Mouse (Mus musculus) embryonic facial prominence, embryonic 15.5 days (tissue): ENCODE data around the gene Cfap58. TPM values are rescaled to one million over a fixed set of nuclear protein-coding genes. Genes with fewer than 3 reads are reported as not detected.
A peak's percentile ranks its signal among the peaks of the same experiment; 100 is the strongest.

Experiments used
- ATAC-seq: fragments of 200-750 bp; cut with Nextera tagmentation; 2 replicates; pipeline ENCODE4 v1.8.0; 2017; ENCODE audit warnings: low read depth, moderate TSS enrichment; ENCODE audit not compliant: insufficient number of reproducible peaks, low FRiP score, low TSS enrichment
- H3K27ac ChIP-seq: fragments of 300-500 bp; sonication (generic); replicated peaks from 2 replicates; pipeline ENCODE4 v1.5.1; 2015; ENCODE audit warnings: mild to moderate bottlenecking, inconsistent platforms
- H3K27me3 ChIP-seq: fragments of 300-500 bp; sonication (generic); 2 replicates; pipeline ENCODE4 v1.6.1; 2015; ENCODE audit warnings: inconsistent platforms
- H3K36me3 ChIP-seq: fragments of 300-500 bp; sonication (generic); 2 replicates; pipeline ENCODE4 v1.6.1; 2015; ENCODE audit warnings: mild to moderate bottlenecking, inconsistent platforms
- H3K4me1 ChIP-seq: fragments of 300-500 bp; sonication (generic); 2 replicates; pipeline ENCODE4 v1.6.1; 2015; ENCODE audit warnings: inconsistent platforms
- H3K4me2 ChIP-seq: fragments of 300-500 bp; sonication (generic); replicated peaks from 2 replicates; pipeline ENCODE4 v1.6.1; 2015; ENCODE audit warnings: mild to moderate bottlenecking, inconsistent platforms
- H3K4me3 ChIP-seq: fragments of 300-500 bp; sonication (generic); replicated peaks from 2 replicates; pipeline ENCODE4 v1.5.1; 2015; ENCODE audit warnings: mild to moderate bottlenecking, inconsistent platforms
- H3K9ac ChIP-seq: fragments of 300-500 bp; sonication (generic); 2 replicates; pipeline ENCODE4 v1.6.1; 2015; ENCODE audit warnings: inconsistent platforms
- H3K9me3 ChIP-seq: fragments of 300-500 bp; sonication (generic); replicated peaks from 2 replicates; pipeline ENCODE4 v1.6.1; 2016; ENCODE audit warnings: inconsistent platforms
- WGBS: fragments of 180-500 bp; shearing (Covaris S2); methylation state at CpG from one replicate; pipeline ENCODE4 v1.1.7; 2015; 5-methylcytosine and 5-hydroxymethylcytosine counted together
- polyA plus RNA-seq: library from polyadenylated mRNA; unstranded; fragments of >200 nt; fragmentation: Nextera tagmentation; extraction: Ambion mirVana; gene quantifications from 2 replicates; pipeline ENCODE4 v1.2.1, GENCODE M21; 2015

Gene Cfap58
- polyA plus RNA-seq, 1 experiment from 2014 or later, result 1.2 TPM

DNA sequence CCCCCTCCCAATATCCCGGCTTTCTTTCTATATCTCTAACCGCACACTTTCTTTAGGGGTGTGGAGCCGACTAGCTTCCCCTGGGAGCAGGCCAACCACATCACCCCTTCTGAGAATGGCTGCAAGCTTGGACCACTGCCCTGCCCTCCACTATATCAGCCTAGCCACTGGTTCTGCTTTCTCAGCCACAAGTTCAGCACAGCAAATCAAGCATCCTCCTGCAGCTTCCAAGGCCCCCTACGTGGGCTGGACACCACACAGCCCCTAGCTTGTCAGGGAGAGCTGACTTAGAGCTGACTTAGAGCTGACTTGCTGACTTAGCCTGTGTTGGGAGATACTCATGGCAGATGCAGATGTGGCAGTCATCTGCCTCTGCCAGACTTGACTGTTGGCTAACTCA lies 32.4 kb upstream of the Cfap58 start:
- H3K27ac ChIP-seq, result no peak overlapping the region
- no peak overlapping the region for H3K9ac ChIP-seq
- no peak overlapping the region for H3K4me2 ChIP-seq
- no peak for ATAC-seq
- WGBS, result 80% methylated on average over 4 of the region's 4 CpGs
- no peaks in the 10 kb centered on the region for H3K9me3 ChIP-seq
- peaks cover 63% of the 10 kb centered on the region for H3K4me1 ChIP-seq
- H3K36me3 ChIP-seq, result no peaks in the 10 kb centered on the region
- H3K27me3 ChIP-seq, result no peaks in the 10 kb centered on the region
- H3K4me3 ChIP-seq, result no peak overlapping the region

DNA sequence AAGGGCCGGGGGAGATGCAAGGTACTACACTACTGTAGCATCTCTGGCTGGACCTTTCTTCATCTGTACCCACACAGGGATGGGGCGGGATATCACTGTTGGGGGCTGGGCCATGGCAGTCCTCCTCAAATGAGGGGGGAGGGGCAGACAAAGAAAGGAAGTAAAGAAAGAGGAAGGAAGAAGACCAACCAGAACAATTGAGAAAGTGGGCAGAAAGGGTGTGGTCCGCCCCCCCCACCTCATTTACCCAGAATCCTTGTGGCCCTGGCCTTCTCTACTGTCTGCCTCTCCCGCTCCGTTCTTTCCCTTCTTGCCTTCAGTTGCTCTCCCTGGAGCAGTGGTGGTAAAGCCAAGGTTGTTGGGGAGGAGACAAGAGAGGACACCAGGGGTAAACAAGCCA lies 31.9 kb upstream of the Cfap58 start:
- Histone ChIP-seq H3K27me3 (no peaks in the 10 kb centered on the region), H3K36me3 (no peaks in the 10 kb centered on the region), H3K4me1 (peaks cover 64% of the 10 kb centered on the region), H3K27ac (no peak overlapping the region), H3K4me2 (no peak overlapping the region), H3K4me3 (no peak overlapping the region), H3K9me3 (no peaks in the 10 kb centered on the region), H3K9ac (no peak overlapping the region)
- 88% methylated on average over 5 of the region's 5 CpGs for WGBS
- no peak for ATAC-seq

DNA sequence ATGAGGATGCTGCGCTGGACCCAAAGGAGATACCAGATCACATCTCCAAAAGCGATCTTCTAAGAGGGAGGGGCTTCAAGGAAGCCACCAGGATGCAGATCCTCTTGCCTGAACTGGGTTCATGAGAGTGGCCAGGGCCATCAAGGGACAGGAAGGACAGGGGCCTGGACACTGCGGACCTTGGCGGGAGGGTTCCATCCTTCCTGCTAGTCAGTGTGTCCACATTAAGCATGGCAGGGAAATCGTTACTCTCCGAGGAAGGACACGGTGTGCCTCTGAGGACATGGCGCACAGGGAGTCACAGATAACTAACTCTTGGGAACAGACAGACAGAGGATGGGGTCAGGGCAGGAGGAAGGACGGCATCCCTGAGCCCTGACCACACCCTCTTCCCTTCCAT lies 29.9 kb upstream of the Cfap58 start:
- Histone ChIP-seq H3K27me3 (no peaks in the 10 kb centered on the region), H3K4me2 (no peak overlapping the region), H3K9me3 (no peaks in the 10 kb centered on the region), H3K36me3 (no peaks in the 10 kb centered on the region), H3K9ac (no peak overlapping the region), H3K4me1 (peaks cover 46% of the 10 kb centered on the region), H3K4me3 (no peak overlapping the region), H3K27ac (no peak overlapping the region)
- ATAC-seq, result no peak
- 82% methylated on average over 9 of the region's 9 CpGs for WGBS

DNA sequence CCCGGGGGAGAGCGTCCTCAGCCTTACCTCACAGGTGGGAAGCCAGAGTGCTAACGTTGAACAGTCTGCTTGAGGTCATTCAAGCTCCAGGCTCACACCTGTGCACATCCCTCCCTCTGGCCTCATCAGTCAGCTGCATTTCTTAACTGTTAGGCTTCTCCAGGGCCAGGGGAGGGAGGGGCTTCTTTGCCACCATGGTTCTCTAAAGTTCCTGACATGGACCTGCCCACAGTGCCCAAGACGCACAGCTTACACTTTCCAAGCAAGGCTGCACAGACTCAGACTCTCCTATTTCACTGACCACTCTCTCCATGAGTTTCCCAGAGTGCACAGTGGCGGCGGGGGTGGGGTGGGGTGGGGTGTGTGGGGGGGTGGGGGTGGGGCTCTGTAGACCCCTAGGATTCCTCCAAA lies 28.5 kb upstream of the Cfap58 start:
- Histone ChIP-seq H3K27ac (peak overlapping the region; percentile 89), H3K4me1 (peaks cover 33% of the 10 kb centered on the region), H3K9me3 (no peaks in the 10 kb centered on the region), H3K9ac (no peak overlapping the region), H3K36me3 (no peaks in the 10 kb centered on the region), H3K4me2 (peak overlapping the region; percentile 51), H3K27me3 (no peaks in the 10 kb centered on the region), H3K4me3 (peak overlapping the region; percentile 40; the same call in 1 of the 2 replicates)
- 23% methylated on average over 6 of the region's 6 CpGs for whole genome bisulfite sequencing
- ATAC-seq, result peak; percentile 40; the same call in 1 of the 2 replicates

DNA sequence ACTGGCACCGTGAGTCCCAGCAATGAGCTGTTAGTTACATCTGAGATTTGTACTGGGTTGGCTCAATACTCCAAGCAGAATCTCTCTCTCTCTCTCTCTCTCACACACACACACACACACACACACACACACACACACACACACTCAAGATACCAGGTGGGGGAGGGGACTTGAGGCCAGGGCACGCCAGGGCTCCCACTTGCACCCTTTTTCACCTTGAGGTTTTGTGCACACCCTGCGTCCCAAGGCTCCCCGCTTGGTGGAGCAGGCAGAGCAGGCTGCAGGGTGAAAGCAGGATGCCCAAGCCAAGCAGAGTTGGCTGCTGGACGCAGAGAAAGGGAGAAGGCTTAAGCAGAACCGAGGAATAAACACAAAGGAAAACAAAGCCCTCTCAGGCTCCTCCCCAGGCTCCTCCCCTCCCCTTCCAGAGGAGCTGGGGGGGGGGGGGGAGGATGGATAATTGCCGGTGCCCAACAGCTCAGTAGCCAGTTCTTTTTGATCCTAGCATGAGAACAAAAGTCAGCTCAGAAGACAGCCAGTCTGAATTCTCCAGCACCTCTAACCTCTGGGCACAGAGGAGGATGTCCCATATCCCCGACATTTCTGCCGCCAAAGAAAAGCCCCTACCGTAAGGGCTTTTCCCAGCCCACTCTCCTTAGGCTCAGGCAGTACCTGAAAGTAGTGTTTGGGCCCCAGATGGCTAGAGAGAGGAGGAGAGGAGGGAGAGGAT lies 27.9 kb upstream of the Cfap58 start:
- Histone ChIP-seq H3K4me1 (peaks cover 32% of the 10 kb centered on the region), H3K9me3 (no peaks in the 10 kb centered on the region), H3K27ac (peak overlapping the region; percentile 89), H3K36me3 (no peaks in the 10 kb centered on the region), H3K4me3 (peak overlapping the region; percentile 40), H3K4me2 (peak overlapping the region; percentile 51), H3K9ac (peak overlapping the region; percentile 13; the same call in 1 of the 2 replicates), H3K27me3 (no peaks in the 10 kb centered on the region)
- peak; percentile 46; the same call in 1 of the 2 replicates for ATAC-seq
- WGBS, result 4% methylated on average over 10 of the region's 10 CpGs

DNA sequence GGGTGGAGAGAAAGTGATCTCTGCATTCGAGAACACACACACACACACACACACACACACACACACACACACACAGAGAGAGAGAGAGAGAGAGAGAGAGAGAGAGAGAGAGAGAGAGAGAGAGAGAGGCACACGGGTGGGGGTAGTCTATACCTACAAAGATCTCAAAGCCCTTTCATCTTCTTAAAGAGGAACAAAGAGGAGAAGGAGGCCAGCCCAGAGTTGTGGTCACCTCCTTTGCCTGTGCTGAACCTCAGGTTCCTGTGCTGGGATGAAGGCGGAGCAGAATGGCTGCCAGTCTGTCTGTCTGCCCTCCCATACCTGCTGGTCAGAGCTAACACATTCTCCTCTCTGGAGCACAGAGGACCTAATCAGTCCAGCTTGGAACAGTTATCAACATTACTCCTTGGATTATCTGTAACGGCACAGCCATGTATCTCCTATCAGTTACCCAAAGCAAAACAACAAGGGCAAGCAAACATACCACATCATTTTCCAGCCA lies 27.3 kb upstream of the Cfap58 start:
- H3K9me3 ChIP-seq, result no peaks in the 10 kb centered on the region
- peak overlapping the region; percentile 51 for H3K4me2 ChIP-seq
- 34% methylated on average over 4 of the region's 4 CpGs for WGBS
- ATAC-seq, result no peak
- peak overlapping the region; percentile 40 for H3K4me3 ChIP-seq
- no peaks in the 10 kb centered on the region for H3K36me3 ChIP-seq
- H3K27ac ChIP-seq, result peak overlapping the region; percentile 89
- no peaks in the 10 kb centered on the region for H3K27me3 ChIP-seq
- peaks cover 30% of the 10 kb centered on the region for H3K4me1 ChIP-seq
- H3K9ac ChIP-seq, result no peak overlapping the region

DNA sequence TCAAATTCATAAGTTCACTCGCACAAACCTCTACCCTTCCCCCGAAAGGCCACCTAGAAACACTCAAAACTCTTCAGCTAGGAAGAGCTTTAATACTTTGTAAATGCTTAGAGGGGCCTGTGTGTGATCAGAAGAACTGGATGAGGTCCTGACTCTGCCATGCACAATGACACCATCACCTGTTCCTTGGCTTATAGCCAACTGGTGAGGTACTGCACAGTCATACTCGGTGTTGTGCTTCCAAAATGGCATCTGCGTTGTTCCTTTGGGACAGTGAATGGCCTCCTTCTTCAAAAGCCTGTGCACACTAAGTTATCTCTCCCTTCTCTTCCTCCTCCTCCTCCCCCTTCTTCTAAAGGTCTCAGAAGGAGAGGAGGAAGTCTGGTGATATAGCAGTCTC lies 26.7 kb upstream of the Cfap58 start:
- Histone ChIP-seq H3K4me2 (no peak overlapping the region), H3K9ac (no peak overlapping the region), H3K9me3 (no peaks in the 10 kb centered on the region), H3K27me3 (no peaks in the 10 kb centered on the region), H3K36me3 (no peaks in the 10 kb centered on the region), H3K4me1 (peaks cover 26% of the 10 kb centered on the region), H3K4me3 (no peak overlapping the region), H3K27ac (no peak overlapping the region)
- ATAC-seq, result no peak
- WGBS, result 80% methylated on average over 4 of the region's 4 CpGs

DNA sequence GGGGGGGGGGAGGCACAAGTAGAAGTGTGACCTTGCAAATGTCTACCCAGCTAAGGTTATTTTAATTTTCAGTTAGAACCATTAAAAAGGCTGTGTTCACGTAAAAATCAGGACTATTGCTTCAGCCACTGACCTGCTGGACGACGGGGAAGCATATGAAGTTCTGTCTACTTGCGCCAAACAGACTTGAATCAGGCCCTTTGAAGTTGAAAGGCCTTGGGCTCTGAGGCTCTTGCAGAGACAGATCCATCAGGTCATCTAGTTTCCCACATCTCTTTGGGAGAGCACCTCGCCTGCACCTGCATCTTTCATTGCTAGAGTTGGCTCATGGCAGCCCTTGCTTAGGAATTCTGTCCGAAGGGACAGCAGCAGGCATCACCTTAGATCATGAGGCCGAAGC lies 24.1 kb upstream of the Cfap58 start:
- ATAC-seq, result no peak
- WGBS, result 81% methylated on average over 7 of the region's 7 CpGs
- Histone ChIP-seq H3K9ac (no peak overlapping the region), H3K4me1 (peaks cover 41% of the 10 kb centered on the region), H3K27me3 (no peaks in the 10 kb centered on the region), H3K9me3 (no peaks in the 10 kb centered on the region), H3K36me3 (no peaks in the 10 kb centered on the region), H3K4me3 (no peak overlapping the region), H3K27ac (no peak overlapping the region), H3K4me2 (no peak overlapping the region)

DNA sequence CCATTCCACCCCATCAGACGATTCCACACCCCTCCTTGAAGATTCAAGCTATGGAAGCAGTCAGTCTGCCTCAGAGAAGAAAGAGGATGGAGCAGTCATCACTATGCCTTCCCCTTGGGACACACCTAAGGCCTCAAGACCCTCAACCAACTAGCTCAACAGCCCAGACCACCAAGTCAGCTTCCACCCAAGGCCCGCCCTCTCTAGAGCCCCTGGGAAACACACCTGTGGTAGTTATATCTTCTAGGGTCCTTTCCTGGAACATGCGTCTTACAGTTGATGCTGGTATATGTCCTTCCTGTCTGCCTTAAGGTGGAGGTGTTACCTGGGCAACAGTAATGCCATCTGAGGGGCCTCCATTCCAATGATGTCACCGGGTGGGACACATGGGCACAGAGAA lies 23.3 kb upstream of the Cfap58 start:
- Histone ChIP-seq H3K4me1 (peaks cover 38% of the 10 kb centered on the region), H3K9ac (no peak overlapping the region), H3K4me3 (no peak overlapping the region), H3K9me3 (no peaks in the 10 kb centered on the region), H3K36me3 (no peaks in the 10 kb centered on the region), H3K27me3 (no peaks in the 10 kb centered on the region), H3K27ac (no peak overlapping the region), H3K4me2 (no peak overlapping the region)
- ATAC-seq, result no peak
- WGBS, result 89% methylated on average over 4 of the region's 4 CpGs

DNA sequence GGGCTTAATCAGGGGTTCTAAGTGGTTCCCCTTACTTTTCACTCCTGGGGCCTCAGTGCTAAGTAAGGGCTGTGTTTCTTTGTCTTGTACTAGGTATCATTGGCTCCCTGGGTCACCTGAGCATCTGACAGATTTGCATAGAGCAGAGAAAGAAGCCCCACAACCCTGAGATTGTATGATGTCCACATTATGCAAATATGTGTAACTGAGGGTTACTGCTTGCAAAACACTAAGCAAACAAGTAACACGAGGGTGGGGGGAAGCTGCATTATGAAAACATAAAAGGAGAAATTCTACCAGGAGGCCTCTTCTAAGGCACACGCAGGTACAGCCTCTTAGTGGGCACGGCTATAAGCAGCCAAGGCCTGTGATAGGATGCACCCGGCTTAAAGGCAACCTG lies 22.2 kb upstream of the Cfap58 start:
- H3K27ac ChIP-seq, result no peak overlapping the region
- no peak overlapping the region for H3K4me2 ChIP-seq
- H3K9me3 ChIP-seq, result no peaks in the 10 kb centered on the region
- H3K4me1 ChIP-seq, result peaks cover 33% of the 10 kb centered on the region
- 79% methylated on average over 4 of the region's 4 CpGs for WGBS
- no peaks in the 10 kb centered on the region for H3K36me3 ChIP-seq
- no peak overlapping the region for H3K4me3 ChIP-seq
- no peaks in the 10 kb centered on the region for H3K27me3 ChIP-seq
- no peak overlapping the region for H3K9ac ChIP-seq
- ATAC-seq, result no peak

DNA sequence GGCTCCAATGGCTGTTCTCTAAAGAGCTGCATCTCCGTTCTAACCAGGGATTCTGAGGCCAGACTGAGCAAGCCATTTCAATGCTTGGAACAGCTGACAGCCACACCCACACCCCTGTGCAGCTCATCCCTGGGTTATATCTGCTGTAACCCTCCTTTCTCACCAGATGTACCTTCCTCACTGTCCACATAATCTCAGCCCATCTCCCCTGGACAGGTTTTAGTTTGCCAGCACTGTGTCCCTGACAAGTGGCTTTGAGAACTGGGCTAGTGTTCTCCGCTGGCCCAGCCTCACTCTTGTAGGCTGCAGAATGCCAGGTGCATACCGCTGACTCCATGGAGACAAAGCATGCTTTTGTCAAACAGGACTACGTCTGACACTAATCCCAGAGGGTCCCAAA lies 20.1 kb upstream of the Cfap58 start:
- Histone ChIP-seq H3K27me3 (no peaks in the 10 kb centered on the region), H3K4me3 (peak overlapping the region; percentile 91), H3K4me2 (peak overlapping the region; percentile 79), H3K27ac (0 out of 2 replicates have a peak overlapping the region, but pooled peaks have one; percentile 95), H3K9ac (no peak overlapping the region), H3K9me3 (no peaks in the 10 kb centered on the region), H3K4me1 (peaks cover 30% of the 10 kb centered on the region), H3K36me3 (no peaks in the 10 kb centered on the region)
- 22% methylated on average over 4 of the region's 4 CpGs for WGBS
- ATAC-seq, result no peak

DNA sequence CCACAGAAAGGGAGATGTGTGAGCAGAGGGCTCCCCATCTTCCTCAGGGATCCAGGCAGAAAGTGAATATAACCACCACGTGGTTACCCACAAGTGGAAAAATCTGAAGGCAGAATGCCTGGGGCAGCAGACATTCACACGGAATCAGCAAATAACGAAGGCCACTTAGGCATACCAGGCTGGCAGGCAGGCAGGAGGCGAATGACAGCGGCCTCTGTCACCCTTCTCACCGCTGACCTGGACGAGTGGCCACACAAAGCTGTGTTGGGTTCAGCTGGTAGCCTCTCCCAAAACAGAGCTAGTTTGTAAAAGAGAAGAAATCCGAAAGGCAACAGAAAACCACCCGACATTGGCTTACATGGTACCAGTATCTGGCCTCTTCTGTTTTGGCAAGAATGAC lies 19.5 kb upstream of the Cfap58 start:
- no peaks in the 10 kb centered on the region for H3K36me3 ChIP-seq
- H3K9ac ChIP-seq, result peak overlapping the region; percentile 85
- WGBS, result 14% methylated on average over 9 of the region's 9 CpGs
- no peaks in the 10 kb centered on the region for H3K27me3 ChIP-seq
- no peaks in the 10 kb centered on the region for H3K9me3 ChIP-seq
- peak overlapping the region; percentile 79 for H3K4me2 ChIP-seq
- no peak for ATAC-seq
- H3K27ac ChIP-seq, result peak overlapping the region; percentile 95
- peaks cover 30% of the 10 kb centered on the region for H3K4me1 ChIP-seq
- peak overlapping the region; percentile 91 for H3K4me3 ChIP-seq
